Mouse (Mus musculus): ENCODE data around the gene Setd1b. TPM values are rescaled to one million over a fixed set of nuclear protein-coding genes. Genes with fewer than 3 reads are reported as not detected.

Setd1b gene
- polyA plus RNA-seq, 1 experiment from 2014 or later: 10.4 TPM

- H3K9ac ChIP-seq: no peak overlapping the region
- H3K36me3 ChIP-seq: peaks cover 81% of the 10 kb centered on the region
- no peaks in the 10 kb centered on the region for H3K27me3 ChIP-seq
- H3K27ac ChIP-seq: no peak overlapping the region
- WGBS: 41% methylated on average over 7 of the region's 7 CpGs
- H3K4me2 ChIP-seq: no peak overlapping the region
- H3K9me3 ChIP-seq: no peaks in the 10 kb centered on the region
- H3K4me3 ChIP-seq: no peak overlapping the region
- ATAC-seq (ENCODE audit: insufficient number of reproducible peaks, low FRiP score, low TSS enrichment, low read depth): no peak
- peaks cover 13% of the 10 kb centered on the region for H3K4me1 ChIP-seq
Measured at GRCm38 (mm10) chr5:123155425-123155824, 13.4 kb downstream of the Setd1b start.

- Histone ChIP-seq H3K4me1 (0 out of 2 replicates have a peak, but pooled peaks cover under 1% of the 10 kb centered on the region), H3K4me3 (no peak overlapping the region), H3K9ac (no peak overlapping the region), H3K27me3 (no peaks in the 10 kb centered on the region), H3K27ac (no peak overlapping the region), H3K9me3 (no peaks in the 10 kb centered on the region), H3K4me2 (no peak overlapping the region), H3K36me3 (peaks cover 85% of the 10 kb centered on the region)
- WGBS: 87% methylated on average over 12 of the region's 12 CpGs
- no peak for ATAC-seq (ENCODE audit: insufficient number of reproducible peaks, low FRiP score, low TSS enrichment, low read depth)
Measured at GRCm38 (mm10) chr5:123156763-123157162, 14.8 kb downstream of the Setd1b start.

GRCm38 (mm10) chr5:123157972-123158371 is 16.0 kb downstream of the Setd1b start:
- no peak for ATAC-seq (ENCODE audit: insufficient number of reproducible peaks, low FRiP score, low TSS enrichment, low read depth)

GRCm38 (mm10) chr5:123159446-123159845 is 17.5 kb downstream of the Setd1b start:
- Histone ChIP-seq H3K9me3 (no peaks in the 10 kb centered on the region), H3K36me3 (peaks cover 83% of the 10 kb centered on the region), H3K4me2 (no peak overlapping the region), H3K27me3 (no peaks in the 10 kb centered on the region), H3K27ac (no peak overlapping the region), H3K4me3 (no peak overlapping the region), H3K9ac (no peak overlapping the region), H3K4me1 (no peaks in the 10 kb centered on the region)
- ATAC-seq (ENCODE audit: insufficient number of reproducible peaks, low FRiP score, low TSS enrichment, low read depth): no peak
- WGBS: 90% methylated on average over 4 of the region's 4 CpGs

More at GRCm38 (mm10) chr5:123157972-123158371, 16.0 kb downstream of the Setd1b start:
- no peak overlapping the region for H3K9ac ChIP-seq
- no peak overlapping the region for H3K27ac ChIP-seq
- no peaks in the 10 kb centered on the region for H3K9me3 ChIP-seq
- WGBS: 91% methylated on average over 4 of the region's 4 CpGs
- no peaks in the 10 kb centered on the region for H3K4me1 ChIP-seq
- H3K4me2 ChIP-seq: no peak overlapping the region
- no peak overlapping the region for H3K4me3 ChIP-seq
- H3K36me3 ChIP-seq: peaks cover 83% of the 10 kb centered on the region
- no peaks in the 10 kb centered on the region for H3K27me3 ChIP-seq

- 94% methylated on average over 15 of the region's 15 CpGs for WGBS
- H3K27me3 ChIP-seq: no peaks in the 10 kb centered on the region
- H3K4me1 ChIP-seq: no peaks in the 10 kb centered on the region
- no peak for ATAC-seq (ENCODE audit: insufficient number of reproducible peaks, low FRiP score, low TSS enrichment, low read depth)
- H3K27ac ChIP-seq: no peak overlapping the region
- H3K9ac ChIP-seq: no peak overlapping the region
- peaks cover 82% of the 10 kb centered on the region for H3K36me3 ChIP-seq
- no peak overlapping the region for H3K4me2 ChIP-seq
- H3K9me3 ChIP-seq: no peaks in the 10 kb centered on the region
- no peak overlapping the region for H3K4me3 ChIP-seq
Measured at GRCm38 (mm10) chr5:123159866-123160265, 17.9 kb downstream of the Setd1b start.

GRCm38 (mm10) chr5:123160341-123160740 is 18.3 kb downstream of the Setd1b start:
- 94% methylated on average over 14 of the region's 15 CpGs for WGBS
- no peak overlapping the region for H3K27ac ChIP-seq
- H3K27me3 ChIP-seq: no peaks in the 10 kb centered on the region
- no peak overlapping the region for H3K4me2 ChIP-seq
- H3K9me3 ChIP-seq: no peaks in the 10 kb centered on the region
- ATAC-seq (ENCODE audit: insufficient number of reproducible peaks, low FRiP score, low TSS enrichment, low read depth): no peak
- no peak overlapping the region for H3K9ac ChIP-seq
- no peak overlapping the region for H3K4me3 ChIP-seq
- H3K4me1 ChIP-seq: no peaks in the 10 kb centered on the region
- H3K36me3 ChIP-seq: peaks cover 81% of the 10 kb centered on the region

- Histone ChIP-seq H3K36me3 (peaks cover 85% of the 10 kb centered on the region), H3K4me3 (no peak overlapping the region), H3K27ac (no peak overlapping the region), H3K9me3 (no peaks in the 10 kb centered on the region), H3K4me1 (no peaks in the 10 kb centered on the region), H3K4me2 (no peak overlapping the region), H3K27me3 (no peaks in the 10 kb centered on the region), H3K9ac (no peak overlapping the region)
- 92% methylated on average over 9 of the region's 9 CpGs for WGBS
- no peak for ATAC-seq (ENCODE audit: insufficient number of reproducible peaks, low FRiP score, low TSS enrichment, low read depth)
Measured at GRCm38 (mm10) chr5:123162942-123163341, 20.9 kb downstream of the Setd1b start.

GRCm38 (mm10) chr5:123166437-123166836 is 24.4 kb downstream of the Setd1b start:
- Histone ChIP-seq H3K9ac (no peak overlapping the region), H3K27ac (no peak overlapping the region), H3K36me3 (peaks cover 54% of the 10 kb centered on the region), H3K9me3 (no peaks in the 10 kb centered on the region), H3K4me3 (no peak overlapping the region), H3K4me1 (peaks cover 4% of the 10 kb centered on the region; the same call in 1 of the 2 replicates), H3K27me3 (no peaks in the 10 kb centered on the region), H3K4me2 (no peak overlapping the region)
- no peak for ATAC-seq (ENCODE audit: insufficient number of reproducible peaks, low FRiP score, low TSS enrichment, low read depth)
- WGBS: 86% methylated on average over 10 of the region's 10 CpGs

- no peaks in the 10 kb centered on the region for H3K27me3 ChIP-seq
- H3K27ac ChIP-seq: no peak overlapping the region
- H3K9me3 ChIP-seq: no peaks in the 10 kb centered on the region
- H3K4me3 ChIP-seq: no peak overlapping the region
- ATAC-seq (ENCODE audit: insufficient number of reproducible peaks, low FRiP score, low TSS enrichment, low read depth): no peak
- peaks cover 13% of the 10 kb centered on the region for H3K4me1 ChIP-seq
- WGBS: 74% methylated on average over 5 of the region's 5 CpGs
- no peak overlapping the region for H3K9ac ChIP-seq
- peaks cover 44% of the 10 kb centered on the region for H3K36me3 ChIP-seq
- no peak overlapping the region for H3K4me2 ChIP-seq
Measured at GRCm38 (mm10) chr5:123167591-123167990, 25.6 kb downstream of the Setd1b start.

GRCm38 (mm10) chr5:123169284-123169683 is 27.3 kb downstream of the Setd1b start, which contains the start of gene Psmd9:
TSS of gene Psmd9 (plus strand) at chr5:123169413.
- 0 out of 2 replicates have a peak within 1 kb of the TSS, but pooled peaks have one; percentile 28 for H3K27ac ChIP-seq

GRCm38 (mm10) chr5:123170365-123170764 is 28.4 kb downstream of the Setd1b start:
- 49% methylated on average over 9 of the region's 9 CpGs for WGBS
- Histone ChIP-seq H3K9ac (no peak overlapping the region), H3K27me3 (no peaks in the 10 kb centered on the region), H3K4me2 (no peak overlapping the region), H3K36me3 (peaks cover 22% of the 10 kb centered on the region), H3K27ac (peak overlapping the region; percentile 28; the same call in 1 of the 2 replicates), H3K4me3 (no peak overlapping the region), H3K4me1 (peaks cover 13% of the 10 kb centered on the region), H3K9me3 (no peaks in the 10 kb centered on the region)
- ATAC-seq (ENCODE audit: insufficient number of reproducible peaks, low FRiP score, low TSS enrichment, low read depth): no peak

More at GRCm38 (mm10) chr5:123169284-123169683, 27.3 kb downstream of the Setd1b start, which contains the start of gene Psmd9:
- no peaks in the 10 kb centered on the region for H3K27me3 ChIP-seq
- peaks cover 13% of the 10 kb centered on the region for H3K4me1 ChIP-seq
- peaks cover 27% of the 10 kb centered on the region for H3K36me3 ChIP-seq
- no peak within 1 kb of the TSS for H3K9ac ChIP-seq
- no peak for ATAC-seq (ENCODE audit: insufficient number of reproducible peaks, low FRiP score, low TSS enrichment, low read depth)
- H3K9me3 ChIP-seq: no peaks in the 10 kb centered on the region
- whole genome bisulfite sequencing: 77% methylated on average over 5 of the region's 5 CpGs
- H3K4me2 ChIP-seq: no peak within 1 kb of the TSS
- no peak within 1 kb of the TSS for H3K4me3 ChIP-seq

- peaks cover 9% of the 10 kb centered on the region; the same call in 1 of the 2 replicates for H3K36me3 ChIP-seq
- peak overlapping the region; percentile 61 for H3K4me2 ChIP-seq
- no peaks in the 10 kb centered on the region for H3K9me3 ChIP-seq
- no peak overlapping the region for H3K27ac ChIP-seq
- H3K9ac ChIP-seq: no peak overlapping the region
- peak; percentile 74 for ATAC-seq (ENCODE audit: insufficient number of reproducible peaks, low FRiP score, low TSS enrichment, low read depth)
- no peaks in the 10 kb centered on the region for H3K27me3 ChIP-seq
- H3K4me1 ChIP-seq: peaks cover 13% of the 10 kb centered on the region
- H3K4me3 ChIP-seq: peak overlapping the region; percentile 31
- WGBS: 10% methylated on average over 22 of the region's 22 CpGs
Measured at GRCm38 (mm10) chr5:123171646-123172350, 29.8 kb downstream of the Setd1b start.
